Mouse (Mus musculus) stomach, postnatal 0 days (tissue): ENCODE measurements around the gene Inpp5f.

Source experiments
- CTCF ChIP-seq: IDR thresholded peaks from 2 replicates; pipeline ENCODE4 v1.5.1; 2016; ENCODE audit warnings: antibody characterized with exemption, low read depth, mild to moderate bottlenecking, moderate library complexity
- EP300 ChIP-seq: optimal IDR thresholded peaks from 2 replicates; pipeline ENCODE3; 2016; ENCODE audit warnings: antibody characterized with exemption

DNA sequence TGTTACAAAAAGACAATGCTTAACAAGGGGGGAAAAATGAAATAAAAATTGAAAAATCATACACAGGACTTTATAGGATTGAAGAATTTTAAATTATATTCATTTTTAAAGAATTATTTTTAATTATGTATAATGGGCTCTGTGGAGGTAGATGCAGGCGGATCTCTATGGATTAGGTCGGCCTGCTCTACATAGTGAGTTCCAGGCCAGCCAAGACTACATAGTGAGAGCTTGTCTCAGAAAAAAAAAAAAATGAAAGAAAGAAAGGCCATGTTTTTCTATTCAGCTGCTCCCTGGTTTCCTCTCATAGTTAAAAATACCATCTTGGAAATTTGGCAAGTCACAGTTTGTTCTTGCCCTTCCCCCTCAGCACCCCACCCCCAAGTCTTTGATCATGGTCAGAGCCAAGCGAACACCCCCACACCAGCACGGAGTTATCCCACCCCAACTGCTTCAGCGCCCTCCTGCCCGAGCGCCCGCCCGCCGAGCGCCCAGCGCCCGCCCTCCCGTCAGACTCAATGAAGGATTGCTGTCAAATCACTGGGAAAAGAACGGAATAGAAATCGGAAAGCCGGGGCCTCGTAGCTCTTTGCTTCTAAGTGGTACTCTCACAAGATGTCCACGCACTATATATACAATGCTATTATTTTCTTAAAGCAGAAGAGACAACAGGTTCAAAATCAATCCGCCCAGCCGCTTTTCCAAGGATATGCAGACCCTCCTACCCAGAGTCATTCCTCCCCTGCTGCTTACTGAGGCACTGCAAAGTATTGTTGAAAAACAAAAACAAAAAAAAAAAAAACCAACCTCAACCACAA lies 18.8 kb upstream of the Inpp5f start:
- TF ChIP-seq CTCF (no peak), EP300 (no peak)
